Mouse (Mus musculus): ENCODE data around the gene Olfr728. TPM values are rescaled to one million over a fixed set of nuclear protein-coding genes. Genes with fewer than 3 reads are reported as not detected.

Olfr728 gene
- total RNA-seq (2021): not detected
- long read RNA-seq, experiment 1: 0 reads
- long read RNA-seq, experiment 2: 0 reads

DNA sequence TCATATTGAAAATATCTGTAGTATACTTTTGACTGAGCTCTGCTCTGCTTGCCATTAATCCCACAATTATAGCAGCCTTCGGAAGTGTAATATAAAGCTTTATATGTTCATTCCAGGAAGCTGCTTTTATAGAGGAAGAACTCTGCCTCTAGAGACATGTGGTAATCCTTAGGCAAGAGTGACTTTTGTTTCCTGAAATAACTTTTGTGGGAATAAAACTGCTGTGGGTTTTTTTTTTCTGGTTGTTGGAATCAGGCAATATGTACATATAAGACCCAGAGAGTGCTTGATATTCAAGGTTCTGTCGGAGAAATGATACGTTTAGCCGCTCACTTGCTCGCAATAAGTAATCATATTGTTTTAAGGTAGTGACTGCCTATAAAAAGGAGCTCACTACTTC lies at the start of gene Olfr728:
TSS of gene Olfr728 (minus strand) at position 101 of the 400 bp plus-strand sequence.
- DNase-seq: no peak

DNA sequence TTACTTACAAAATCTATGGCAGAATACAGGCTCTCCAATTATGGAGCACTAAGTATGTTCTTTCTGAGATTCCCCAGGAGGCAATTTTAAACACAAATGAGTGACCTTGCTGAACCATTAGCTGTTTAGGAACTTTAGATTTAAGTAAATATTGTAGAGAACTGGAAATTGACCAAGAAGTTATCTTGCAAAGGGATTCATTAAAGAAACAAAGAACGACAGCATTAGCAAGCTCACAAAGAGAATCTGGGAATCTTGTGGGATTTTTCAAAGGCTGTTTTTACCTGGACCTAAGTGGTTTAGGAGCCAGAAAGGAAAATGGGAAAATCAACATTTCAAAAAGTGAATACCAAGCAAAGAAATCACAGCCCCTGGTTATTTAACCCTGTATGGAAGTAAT lies 45.6 kb upstream of the Olfr728 start, which contains the start of gene Olfr730:
TSS of gene Olfr730 (minus strand) at position 101 of the 400 bp plus-strand sequence.
- no peak for DNase-seq

DNA sequence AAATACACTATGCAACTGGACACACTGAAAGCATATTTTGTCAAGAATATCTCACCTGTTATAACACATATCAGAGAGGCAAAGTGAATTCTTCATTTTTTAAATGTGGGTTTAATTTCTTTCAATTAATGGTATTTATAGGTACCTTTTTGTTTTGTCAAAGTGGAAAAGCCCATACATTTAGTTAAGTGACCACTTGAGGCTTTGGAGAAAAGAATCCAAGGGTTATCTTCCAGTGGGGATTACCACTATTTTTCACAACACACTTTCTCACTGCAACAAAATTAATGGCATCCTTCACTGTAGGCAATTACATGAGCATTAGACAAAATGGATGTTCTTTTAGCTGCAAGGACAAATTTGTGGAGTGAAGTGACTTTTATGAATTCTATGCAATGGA lies 10.3 kb upstream of the Olfr728 start, which contains the start of gene Olfr729:
TSS of gene Olfr729 (minus strand) at position 101 of the 400 bp plus-strand sequence.
- DNase-seq: no peak

DNA sequence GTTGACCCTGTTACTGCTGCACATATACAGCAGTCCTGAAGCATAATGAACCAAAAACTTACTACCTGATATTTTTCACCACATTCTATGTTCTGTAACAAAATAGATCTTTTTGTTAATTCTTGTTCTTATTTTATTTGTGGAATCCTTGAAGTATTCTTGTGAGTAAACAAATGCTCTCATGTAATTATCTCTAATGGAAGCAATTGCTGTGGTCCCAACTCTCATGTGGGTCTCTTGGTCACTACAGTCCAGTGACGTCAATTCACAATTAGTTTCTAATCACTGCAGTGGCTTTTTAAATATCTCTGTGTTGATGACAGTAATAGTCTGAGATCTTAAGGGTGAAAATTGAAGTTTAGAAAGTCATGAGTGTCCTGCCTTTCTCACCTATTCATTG lies 19.6 kb downstream of the Olfr728 start, which contains the start of gene Olfr727:
TSS of gene Olfr727 (plus strand) at position 301 of the 400 bp plus-strand sequence.
- DNase-seq: no peak

- DNase-seq: no peak
Observed at GRCm38 (mm10) chr14:50090853-50091252, 51.6 kb downstream of the Olfr728 start, which contains the start of gene Olfr726. Gene Olfr726 (minus strand): TSS chr14:50090953.

Other genes starting within 250 kb of the Olfr728 start
- gene Olfr722, start 240.7 kb downstream of the Olfr728 start, total RNA-seq (2021): not detected
- gene Olfr723, start 210.9 kb downstream of the Olfr728 start, total RNA-seq (2021): not detected
- not detected for gene Olfr724, start 179.4 kb downstream of the Olfr728 start, total RNA-seq (2021)
- gene Olfr725, start 102.3 kb downstream of the Olfr728 start, total RNA-seq (2021): not detected
- not detected for gene Olfr726, start 51.7 kb downstream of the Olfr728 start, total RNA-seq (2021)
- not detected for gene Olfr727, start 19.5 kb downstream of the Olfr728 start, total RNA-seq (2021)
- not detected for gene Olfr729, start 10.2 kb upstream of the Olfr728 start, total RNA-seq (2021)
- not detected for gene Olfr730, start 45.5 kb upstream of the Olfr728 start, total RNA-seq (2021)
- not detected for gene Olfr731, start 99.2 kb upstream of the Olfr728 start, total RNA-seq (2021)
- not detected for gene Olfr732, start 141.5 kb upstream of the Olfr728 start, total RNA-seq (2021)
- not detected for gene Olfr733, start 158.8 kb upstream of the Olfr728 start, total RNA-seq (2021)
- not detected for gene Olfr734, start 184.1 kb upstream of the Olfr728 start, total RNA-seq (2021)
- not detected for gene Olfr735, start 206.2 kb upstream of the Olfr728 start, total RNA-seq (2021)
- not detected for gene Tlr11, start 215.2 kb upstream of the Olfr728 start, total RNA-seq (2021)
- gene Olfr736, start 238.5 kb upstream of the Olfr728 start, total RNA-seq (2021): not detected